Mouse (Mus musculus) naive thymus-derived CD4-positive, alpha-beta T cell, adult 2 months (primary cell): ENCODE results near the gene Slc35c1.

Experiments used
- DNase-seq: peaks from one replicate; pipeline ENCODE4 v3.0.0-alpha.2; 2011; ENCODE audit warnings: low read depth

Slc35c1 gene

GRCm38 (mm10) chr2:92475711-92476110, 15.4 kb upstream of the Slc35c1 start:
- DNase-seq = no peak

- no peak for DNase-seq
These were observed 14.6 kb upstream of the Slc35c1 start for GRCm38 (mm10) chr2:92474920-92475319.

DNA sequence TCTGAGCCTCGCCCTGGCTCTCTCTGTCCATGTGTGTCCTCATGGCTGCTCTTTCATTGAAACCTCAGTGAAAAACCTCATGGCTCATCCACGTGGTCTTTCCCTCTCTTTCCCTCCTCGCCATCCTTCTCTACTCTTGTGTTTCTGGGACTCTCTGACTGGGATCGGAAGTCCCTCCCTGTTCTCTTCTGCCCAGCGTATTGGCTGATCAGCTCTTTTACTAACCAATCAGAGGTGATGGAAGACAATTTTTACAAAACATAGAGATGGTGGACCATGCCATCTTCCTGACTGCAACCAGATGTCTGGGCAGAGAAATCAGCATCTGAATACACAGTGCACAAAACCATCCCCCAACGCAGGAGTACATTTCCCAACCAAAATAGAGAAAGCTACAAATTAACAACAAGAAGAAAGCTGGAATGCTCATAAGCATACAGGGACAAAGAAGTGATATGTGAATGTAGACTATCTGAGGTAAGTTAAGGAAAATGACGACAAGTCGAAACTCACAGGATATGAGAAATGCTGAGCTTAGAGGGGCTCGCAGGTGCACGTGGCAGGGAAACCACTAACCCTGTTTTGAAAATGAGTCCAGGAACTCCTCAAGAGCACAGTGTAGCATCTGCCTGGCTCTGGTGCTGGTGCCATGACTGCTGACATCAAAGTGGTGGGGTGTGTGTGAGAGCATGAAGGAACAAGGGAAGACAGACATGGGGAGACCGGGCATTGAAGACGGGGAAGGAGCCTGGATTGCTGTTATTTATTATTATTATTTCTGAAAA, 11.7 kb upstream of the Slc35c1 start:
- DNase-seq = no peak

DNA sequence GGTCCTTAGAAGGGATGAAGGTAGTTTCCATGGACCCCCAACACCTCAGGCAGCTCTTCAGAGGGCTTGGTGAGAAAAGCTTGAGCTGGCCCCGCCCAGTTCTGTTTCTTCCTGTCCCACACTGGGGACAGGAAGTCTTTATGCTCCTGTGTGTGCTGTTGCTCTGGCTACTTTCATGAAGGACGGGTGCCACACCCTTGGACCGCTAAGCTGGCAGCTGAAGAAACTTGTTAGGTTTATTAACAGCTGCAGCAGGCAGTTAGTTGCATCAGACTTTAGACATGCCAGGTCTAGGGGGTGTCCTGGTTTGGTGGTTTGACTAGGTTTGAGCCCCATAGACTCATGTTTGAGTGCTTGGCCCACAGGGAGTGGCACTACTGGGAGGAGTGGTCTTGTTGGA, 4.4 kb upstream of the Slc35c1 start:
- peak; percentile 52 for DNase-seq

- DNase-seq = no peak
These were observed 877 bp upstream of the Slc35c1 start for GRCm38 (mm10) chr2:92461215-92461614.

DNA sequence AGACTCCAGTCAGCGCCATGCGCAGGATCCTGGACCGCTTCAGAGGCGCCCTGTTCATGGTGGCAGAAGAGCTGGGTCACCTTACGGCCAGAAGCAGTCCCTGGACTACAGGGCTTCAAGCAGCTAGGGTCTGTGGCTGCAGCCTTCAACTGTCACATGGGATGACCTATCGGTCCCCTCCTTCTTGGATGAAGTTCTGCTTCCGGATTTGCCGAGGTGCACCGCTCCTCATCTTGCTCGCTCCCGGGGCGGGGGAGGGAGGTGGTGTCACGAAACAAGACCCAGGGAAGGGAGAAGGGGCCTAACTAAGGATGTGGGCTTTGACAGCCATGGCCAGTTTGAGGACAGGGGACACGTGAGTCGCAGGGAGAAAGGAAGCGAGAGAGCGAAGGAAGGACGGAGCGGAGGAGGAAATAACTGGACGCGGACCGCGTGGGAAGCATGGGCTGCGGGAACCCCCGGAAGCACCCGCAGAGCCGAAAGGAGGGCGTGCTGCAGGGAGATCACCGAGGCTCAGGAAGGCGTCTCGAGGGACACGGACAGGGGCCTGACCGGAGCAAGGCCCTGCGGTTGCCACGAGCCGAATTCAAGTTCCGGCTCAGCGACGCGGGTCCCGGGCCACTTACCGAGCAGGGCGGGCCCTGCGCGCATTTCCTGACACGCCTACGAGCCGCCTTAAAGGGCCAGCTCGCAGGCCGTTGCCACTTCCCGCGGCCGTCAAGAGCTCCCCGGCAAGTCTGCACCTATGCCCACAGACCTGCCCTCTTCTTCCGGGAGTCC, 1.0 kb downstream of the Slc35c1 start:
- DNase-seq = peak; percentile 83

DNA sequence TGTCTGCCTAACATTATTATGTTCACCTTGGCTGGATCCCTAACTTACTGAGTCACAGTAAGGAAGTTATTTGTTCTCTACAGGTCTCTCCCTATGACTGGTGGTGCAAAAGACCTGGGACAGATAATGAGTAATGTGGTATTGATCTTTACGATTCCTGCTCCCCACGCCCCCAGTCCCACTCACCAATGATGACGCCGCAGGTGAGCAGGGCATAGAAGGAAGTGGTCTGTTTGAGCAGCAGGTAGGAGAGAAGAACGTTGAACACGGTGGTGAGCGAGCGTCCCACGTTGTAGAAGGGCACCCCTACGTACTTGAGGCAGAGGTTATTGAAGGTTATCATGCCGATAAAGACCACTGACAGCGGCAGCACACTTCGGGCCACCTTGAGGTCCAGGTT, 1.9 kb downstream of the Slc35c1 start:
- peak; percentile 44 for DNase-seq

DNA sequence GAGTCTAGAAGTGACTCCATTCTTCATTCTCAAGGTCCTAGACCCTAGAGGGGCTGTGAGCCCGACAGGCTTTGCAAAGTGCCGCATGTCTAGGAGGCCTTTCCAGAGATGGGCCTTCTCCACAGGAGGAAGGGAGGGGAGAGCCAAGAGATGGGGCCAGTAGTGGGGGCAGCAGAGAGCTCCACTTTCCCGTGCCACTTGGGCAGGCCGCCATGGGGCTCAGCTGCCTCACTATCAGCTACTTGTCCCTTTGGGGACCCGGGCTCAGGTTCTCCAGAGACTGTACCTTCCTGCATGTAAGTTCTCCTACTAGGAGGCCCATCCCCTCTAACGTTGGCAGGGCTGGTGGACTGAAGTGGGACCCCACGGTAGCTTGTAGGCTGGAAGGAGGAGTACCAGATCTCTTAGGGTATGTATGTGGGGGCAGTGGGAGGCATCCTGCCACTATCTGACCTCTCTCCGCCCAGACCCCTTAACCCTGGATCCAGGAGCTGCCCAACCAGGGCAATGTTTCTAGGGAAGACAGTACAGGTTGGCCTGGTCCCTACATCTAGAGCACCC, 3.3 kb downstream of the Slc35c1 start:
- DNase-seq = no peak

- DNase-seq = no peak
These were observed 4.6 kb downstream of the Slc35c1 start for GRCm38 (mm10) chr2:92455704-92456103.

- no peak for DNase-seq
These were observed 6.2 kb downstream of the Slc35c1 start for GRCm38 (mm10) chr2:92454166-92454565.

- no peak for DNase-seq
These were observed 9.2 kb downstream of the Slc35c1 start for GRCm38 (mm10) chr2:92451126-92451525.

- no peak for DNase-seq
These were observed 13.1 kb downstream of the Slc35c1 start for GRCm38 (mm10) chr2:92447121-92447740.

DNA sequence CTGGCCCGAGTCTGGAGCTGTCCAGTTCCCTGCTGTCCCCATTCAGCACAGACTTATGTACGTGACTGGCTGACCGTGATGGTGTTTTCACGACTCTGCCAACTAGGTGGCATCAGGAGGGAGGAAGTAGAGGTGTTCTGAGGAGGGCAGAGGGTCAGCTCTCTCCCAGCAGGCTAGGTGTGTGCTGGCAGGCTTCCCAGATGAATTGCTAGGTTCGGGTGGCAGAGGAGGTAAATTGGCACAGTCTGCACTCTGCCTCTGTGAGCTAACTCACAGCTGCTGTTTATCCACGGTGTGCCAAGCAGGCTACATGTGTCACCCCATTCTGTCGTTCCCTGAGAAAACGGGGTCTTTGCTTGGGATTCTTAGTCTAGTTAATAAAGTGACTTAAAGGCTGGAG, 13.7 kb downstream of the Slc35c1 start:
- DNase-seq = no peak

- no peak for DNase-seq
These were observed 14.4 kb downstream of the Slc35c1 start for GRCm38 (mm10) chr2:92445890-92446289.

- no peak for DNase-seq
These were observed 16.0 kb downstream of the Slc35c1 start for GRCm38 (mm10) chr2:92444376-92444775.

GRCm38 (mm10) chr2:92443313-92443712, 17.0 kb downstream of the Slc35c1 start:
- no peak for DNase-seq

- DNase-seq = peak; percentile 63
These were observed 17.8 kb downstream of the Slc35c1 start for GRCm38 (mm10) chr2:92442419-92443001.

- DNase-seq = no peak
These were observed 19.9 kb downstream of the Slc35c1 start for GRCm38 (mm10) chr2:92440432-92440831.

DNA sequence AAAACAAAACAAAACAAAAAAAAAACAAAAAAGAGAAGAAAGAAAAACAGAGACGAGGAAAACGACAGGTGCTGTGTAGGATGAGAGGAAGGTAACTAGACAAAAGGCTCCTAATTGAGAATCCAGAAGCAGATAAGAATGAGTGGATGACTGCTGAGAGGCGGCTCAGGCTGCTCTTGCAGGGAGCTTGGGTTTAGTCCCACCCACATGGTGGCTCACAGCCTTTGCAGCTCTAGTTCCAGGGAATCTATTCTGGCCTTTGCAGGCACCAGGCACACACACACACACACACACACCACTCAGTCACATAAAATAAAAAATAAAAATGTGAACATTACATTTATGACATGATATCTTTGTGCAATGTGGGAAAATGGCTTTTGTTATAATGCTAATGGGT, 21.8 kb downstream of the Slc35c1 start:
- no peak for DNase-seq

DNA sequence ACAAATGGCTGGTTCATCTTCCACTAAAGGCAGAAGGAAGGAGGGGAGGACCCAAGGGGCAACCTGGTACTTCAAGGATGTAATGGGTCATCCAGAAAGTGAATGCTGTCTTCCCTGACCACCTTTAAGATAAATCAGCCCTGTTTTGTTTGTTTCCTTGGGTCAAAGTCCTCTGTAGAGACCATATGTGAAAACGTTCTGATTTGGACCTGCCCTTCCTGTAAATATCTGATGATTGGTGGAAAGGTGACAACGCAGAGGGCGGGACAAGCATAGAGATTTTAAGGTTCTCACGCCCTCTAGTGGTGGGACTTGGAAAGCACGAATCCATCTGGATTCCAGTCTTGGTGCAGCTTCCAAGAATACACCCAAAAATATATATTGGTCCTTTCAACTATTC, 22.5 kb downstream of the Slc35c1 start:
- DNase-seq = peak; percentile 89

DNA sequence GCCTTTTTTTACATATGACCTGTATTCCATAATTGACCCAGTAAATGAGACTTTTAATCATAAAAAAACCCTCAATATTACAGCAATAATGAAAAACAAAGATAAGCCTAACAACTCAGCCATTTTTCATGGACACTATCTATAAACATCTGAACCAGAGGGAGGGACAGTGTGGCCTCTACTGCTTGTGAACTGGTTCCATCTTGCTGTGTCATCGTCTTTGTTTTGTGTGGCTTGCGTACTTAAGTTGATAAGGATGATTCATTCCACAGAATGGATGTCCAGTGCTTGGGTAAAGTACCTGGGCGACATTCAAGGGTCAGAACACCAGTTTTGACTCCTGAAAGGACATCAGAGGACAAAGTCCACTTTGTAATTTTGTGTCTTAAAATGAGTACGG, 23.0 kb downstream of the Slc35c1 start:
- DNase-seq = no peak

DNA sequence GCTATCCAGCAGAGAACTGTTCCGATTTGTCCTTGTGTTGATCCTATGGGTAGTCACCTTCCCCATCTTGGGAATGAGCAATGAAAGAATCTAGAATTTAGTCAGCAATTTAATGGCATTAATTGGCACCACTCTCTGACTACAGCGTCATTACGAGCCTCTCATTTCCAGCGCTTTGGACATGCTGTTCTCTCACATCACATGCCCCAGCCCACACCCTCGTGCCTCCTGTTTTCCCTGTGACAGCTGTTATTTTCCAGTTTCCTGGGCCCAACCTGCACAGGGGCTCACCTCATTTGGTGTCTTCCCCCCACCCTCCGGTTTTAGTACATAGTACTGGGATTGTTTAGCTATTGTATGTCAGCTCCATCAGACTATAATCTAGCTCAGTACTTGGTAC, 25.3 kb downstream of the Slc35c1 start:
- DNase-seq = no peak
